Mouse (Mus musculus): ENCODE results near the gene Dlgap3. TPM values are rescaled to one million over a fixed set of nuclear protein-coding genes. Genes with fewer than 3 reads are reported as not detected.

The Dlgap3 gene
- polyA plus RNA-seq, 1 experiment from 2014 or later, result 0.57 TPM

DNA sequence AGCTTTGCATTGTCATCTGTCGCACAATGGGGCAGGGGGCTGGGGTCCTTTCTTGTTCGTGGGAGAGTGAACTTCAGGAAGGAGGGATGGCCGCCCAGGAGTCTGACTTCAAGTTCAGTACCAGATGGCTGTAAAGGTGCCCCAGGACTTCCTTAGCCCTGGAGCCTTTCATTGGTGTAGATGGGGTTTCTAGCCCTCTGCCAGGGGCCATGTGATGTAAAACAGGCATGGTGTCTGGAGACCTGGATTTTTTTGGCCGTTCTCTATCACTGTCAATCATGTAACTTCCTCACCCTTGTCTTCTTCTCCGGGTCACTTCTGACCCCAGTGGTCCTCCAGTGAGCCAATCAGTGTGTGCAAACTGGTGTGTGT is 95.2 kb downstream of the Dlgap3 start:
- Histone ChIP-seq H3K4me1 (ENCODE audit: control insufficient read depth in 2 of 2, insufficient read depth in 2 of 2, low read length in 2 of 2) (peaks cover 2 to 6% of the 10 kb centered on the region in 2 experiments; a peak in 2 of 4 replicates), H3K4me2 (ENCODE audit: low read length) (no peak overlapping the region), H3K36me3 (ENCODE audit: control insufficient read depth, insufficient read depth, low read length) (no peaks in the 10 kb centered on the region), H3K27ac (replicated peaks in 1 of 2; ENCODE audit: control insufficient read depth in 1 of 2, insufficient read depth in 1 of 2, low read depth in 2 of 2, low read length in 2 of 2) (peak overlapping the region; percentile 43 to 76), H3K9me3 (ENCODE audit: control insufficient read depth, low read length) (no peaks in the 10 kb centered on the region), H3K27me3 (ENCODE audit: control insufficient read depth, insufficient read depth, low read length) (no peaks in the 10 kb centered on the region), H3K9ac (ENCODE audit: low read length) (no peak overlapping the region), H3K4me3 (ENCODE audit: control insufficient read depth in 1 of 2, insufficient read depth in 1 of 2, low read depth in 1 of 2, low read length in 2 of 2) (no peak overlapping the region)
- 35% methylated on average over 5 of the region's 5 CpGs for WGBS
- ATAC-seq (ENCODE audit: insufficient number of reproducible peaks, insufficient read depth, low FRiP score, low read depth), result peak; percentile 57

DNA sequence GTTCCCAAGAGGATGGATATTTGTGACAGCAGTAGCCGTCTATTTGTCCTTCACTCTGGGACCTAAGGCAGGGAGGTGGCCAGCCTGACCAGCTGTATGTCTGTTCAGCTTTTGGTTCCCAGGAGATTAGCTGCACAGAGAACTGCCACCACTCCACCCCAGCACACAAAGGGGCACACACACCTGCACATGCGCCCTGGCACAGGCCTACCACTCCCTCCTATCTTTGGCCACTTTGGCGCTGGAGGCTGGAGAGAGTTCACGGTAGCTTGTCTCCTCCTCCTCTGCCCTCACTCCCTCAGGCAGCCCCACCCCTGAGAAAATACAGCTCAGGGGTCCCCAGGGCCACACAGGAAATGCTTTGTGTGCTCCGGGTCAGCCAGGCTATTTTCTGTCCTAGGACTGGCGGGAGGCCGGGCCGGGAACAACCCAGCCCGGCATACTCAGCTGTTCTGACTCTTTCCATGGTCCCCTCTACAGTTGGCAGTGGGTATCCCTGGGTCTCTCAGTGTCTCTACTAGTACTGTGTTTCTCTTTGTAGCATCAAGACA is 109.5 kb downstream of the Dlgap3 start:
- no peak overlapping the region for H3K4me2 ChIP-seq (ENCODE audit: low read length)
- H3K9me3 ChIP-seq (ENCODE audit: control insufficient read depth, low read length), result no peaks in the 10 kb centered on the region
- no peak overlapping the region for H3K4me3 ChIP-seq (ENCODE audit: control insufficient read depth in 1 of 2, insufficient read depth in 1 of 2, low read depth in 1 of 2, low read length in 2 of 2)
- no peak overlapping the region for H3K9ac ChIP-seq (ENCODE audit: low read length)
- H3K27me3 ChIP-seq (ENCODE audit: control insufficient read depth, insufficient read depth, low read length), result no peaks in the 10 kb centered on the region
- ATAC-seq (ENCODE audit: insufficient number of reproducible peaks, insufficient read depth, low FRiP score, low read depth), result peak; percentile 51; the same call in 1 of the 2 replicates
- 55% methylated on average over 9 of the region's 9 CpGs for WGBS
- H3K27ac ChIP-seq (replicated peaks in 1 of 2; ENCODE audit: control insufficient read depth in 1 of 2, insufficient read depth in 1 of 2, low read depth in 2 of 2, low read length in 2 of 2), result no peak overlapping the region; a peak in 1 of 4 replicates
- H3K4me1 ChIP-seq (ENCODE audit: control insufficient read depth in 2 of 2, insufficient read depth in 2 of 2, low read length in 2 of 2), result peaks cover 0 to 5% of the 10 kb centered on the region in 2 experiments; a peak in 1 of 4 replicates
- no peaks in the 10 kb centered on the region for H3K36me3 ChIP-seq (ENCODE audit: control insufficient read depth, insufficient read depth, low read length)

DNA sequence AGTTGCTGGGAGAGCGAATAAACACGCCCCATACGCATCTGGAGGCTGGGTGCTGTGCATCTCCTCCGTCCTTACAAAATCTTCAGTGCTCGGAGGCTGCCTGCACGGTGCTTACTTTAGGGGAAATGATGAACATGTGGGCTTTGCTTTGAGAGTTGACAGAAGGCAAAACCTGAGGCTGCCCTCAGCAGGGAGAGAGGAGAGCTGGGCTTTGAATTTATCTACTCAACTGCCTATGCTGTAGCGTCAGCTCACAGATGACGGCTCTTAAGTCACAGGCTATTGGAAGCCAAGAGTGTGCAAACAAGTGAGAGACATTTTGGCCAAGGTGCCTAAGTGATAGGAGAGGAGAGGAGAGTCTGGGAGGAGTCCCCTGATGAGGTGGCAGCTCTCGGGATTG is 110.2 kb downstream of the Dlgap3 start:
- no peaks in the 10 kb centered on the region for H3K36me3 ChIP-seq (ENCODE audit: control insufficient read depth, insufficient read depth, low read length)
- 68% methylated on average over 9 of the region's 9 CpGs for WGBS
- H3K9ac ChIP-seq (ENCODE audit: low read length), result no peak overlapping the region
- peaks cover 0 to 5% of the 10 kb centered on the region in 2 experiments; a peak in 1 of 4 replicates for H3K4me1 ChIP-seq (ENCODE audit: control insufficient read depth in 2 of 2, insufficient read depth in 2 of 2, low read length in 2 of 2)
- H3K9me3 ChIP-seq (ENCODE audit: control insufficient read depth, low read length), result no peaks in the 10 kb centered on the region
- no peak overlapping the region for H3K4me2 ChIP-seq (ENCODE audit: low read length)
- no peaks in the 10 kb centered on the region for H3K27me3 ChIP-seq (ENCODE audit: control insufficient read depth, insufficient read depth, low read length)
- H3K27ac ChIP-seq (replicated peaks in 1 of 2; ENCODE audit: control insufficient read depth in 1 of 2, insufficient read depth in 1 of 2, low read depth in 2 of 2, low read length in 2 of 2), result no peak overlapping the region
- no peak overlapping the region for H3K4me3 ChIP-seq (ENCODE audit: control insufficient read depth in 1 of 2, insufficient read depth in 1 of 2, low read depth in 1 of 2, low read length in 2 of 2)
- ATAC-seq (ENCODE audit: insufficient number of reproducible peaks, insufficient read depth, low FRiP score, low read depth), result no peak

Other genes with a start within 250 kb of the Dlgap3 start
- gene Zmym4, start 201.1 kb upstream of the Dlgap3 start, polyA plus RNA-seq (2014; fragmentation: Nextera tagmentation; extraction: Ambion mirVana), result 15.9 and 17.8 TPM in 2 replicates
- gene Sfpq, start 147.9 kb upstream of the Dlgap3 start, polyA plus RNA-seq (2014; fragmentation: Nextera tagmentation; extraction: Ambion mirVana), result 62.5 and 76.1 TPM in 2 replicates
- gene Zmym1, start 108.1 kb upstream of the Dlgap3 start, polyA plus RNA-seq (2014; fragmentation: Nextera tagmentation; extraction: Ambion mirVana), result 15.0 and 18.2 TPM in 2 replicates
- 15.3 and 15.7 TPM in 2 replicates for gene Zmym6, start 91.8 kb upstream of the Dlgap3 start, polyA plus RNA-seq (2014; fragmentation: Nextera tagmentation; extraction: Ambion mirVana)
- gene Tmem35b, start 45.5 kb upstream of the Dlgap3 start, polyA plus RNA-seq (2014; fragmentation: Nextera tagmentation; extraction: Ambion mirVana), result 14.6 and 15.6 TPM in 2 replicates
- 61.2 and 63.8 TPM in 2 replicates for gene Smim12, start 74.6 kb downstream of the Dlgap3 start, polyA plus RNA-seq (2014; fragmentation: Nextera tagmentation; extraction: Ambion mirVana)
- gene Gja4, start 144.8 kb downstream of the Dlgap3 start, polyA plus RNA-seq (2014; fragmentation: Nextera tagmentation; extraction: Ambion mirVana), result 41.4 and 42.2 TPM in 2 replicates
- 0.12 TPM in 1 of 2 replicates, not detected in the other for gene Gjb3, start 161.6 kb downstream of the Dlgap3 start, polyA plus RNA-seq (2014; fragmentation: Nextera tagmentation; extraction: Ambion mirVana)
- gene Gjb4, start 184.9 kb downstream of the Dlgap3 start, polyA plus RNA-seq (2014; fragmentation: Nextera tagmentation; extraction: Ambion mirVana), result not detected in 2 replicates
- 0.19 and 0.38 TPM in 2 replicates for gene Gjb5, start 189.0 kb downstream of the Dlgap3 start, polyA plus RNA-seq (2014; fragmentation: Nextera tagmentation; extraction: Ambion mirVana)